Mouse (Mus musculus): ENCODE measurements around the gene Col16a1. TPM values are rescaled to one million over a fixed set of nuclear protein-coding genes. Genes with fewer than 3 reads are reported as not detected.

Gene Col16a1
- polyA plus RNA-seq, 1 experiment from 2014 or later = 4.3 TPM

- WGBS = 3% methylated on average over 8 of the region's 8 CpGs
- H3K9me3 ChIP-seq (ENCODE audit: control insufficient read depth, low read length) = no peaks in the 10 kb centered on the region
- ATAC-seq (ENCODE audit: low FRiP score, low TSS enrichment) (no peak), DNase-seq (peak; percentile 59)
- H3K27me3 ChIP-seq (ENCODE audit: control insufficient read depth, insufficient read depth, low read length) = no peaks in the 10 kb centered on the region
- no peak overlapping the region for H3K4me3 ChIP-seq (replicated peaks; ENCODE audit: low read depth, low read length)
- no peak overlapping the region for H3K4me2 ChIP-seq (ENCODE audit: low read length)
- peaks cover 27% of the 10 kb centered on the region for H3K4me1 ChIP-seq (ENCODE audit: control insufficient read depth, insufficient read depth, low read length)
- H3K36me3 ChIP-seq (ENCODE audit: control insufficient read depth, insufficient read depth, low read length) = no peaks in the 10 kb centered on the region
- no peak overlapping the region for H3K9ac ChIP-seq (replicated peaks; ENCODE audit: low read length)
- H3K27ac ChIP-seq (replicated peaks; ENCODE audit: low read depth, low read length) = no peak overlapping the region; the same call in 1 of the 2 replicates
These were observed 11.5 kb upstream of the Col16a1 start for GRCm38 (mm10) chr4:130036112-130036511.

GRCm38 (mm10) chr4:130036573-130037401 lies 10.9 kb upstream of the Col16a1 start:
- H3K9me3 ChIP-seq (ENCODE audit: control insufficient read depth, low read length) = no peaks in the 10 kb centered on the region
- H3K36me3 ChIP-seq (ENCODE audit: control insufficient read depth, insufficient read depth, low read length) = no peaks in the 10 kb centered on the region
- no peak overlapping the region for H3K4me3 ChIP-seq (replicated peaks; ENCODE audit: low read depth, low read length)
- DNase-seq (no peak), ATAC-seq (ENCODE audit: low FRiP score, low TSS enrichment) (no peak)
- no peaks in the 10 kb centered on the region for H3K27me3 ChIP-seq (ENCODE audit: control insufficient read depth, insufficient read depth, low read length)
- no peak overlapping the region for H3K4me2 ChIP-seq (ENCODE audit: low read length)
- 17% methylated on average over 23 of the region's 23 CpGs for WGBS
- H3K27ac ChIP-seq (replicated peaks; ENCODE audit: low read depth, low read length) = no peak overlapping the region
- peaks cover 27% of the 10 kb centered on the region for H3K4me1 ChIP-seq (ENCODE audit: control insufficient read depth, insufficient read depth, low read length)
- H3K9ac ChIP-seq (replicated peaks; ENCODE audit: low read length) = no peak overlapping the region

- no peak overlapping the region for H3K9ac ChIP-seq (replicated peaks; ENCODE audit: low read length)
- H3K27ac ChIP-seq (replicated peaks; ENCODE audit: low read depth, low read length) = no peak overlapping the region
- H3K27me3 ChIP-seq (ENCODE audit: control insufficient read depth, insufficient read depth, low read length) = no peaks in the 10 kb centered on the region
- 44% methylated on average over 5 of the region's 5 CpGs for whole genome bisulfite sequencing
- no peaks in the 10 kb centered on the region for H3K36me3 ChIP-seq (ENCODE audit: control insufficient read depth, insufficient read depth, low read length)
- no peak overlapping the region for H3K4me3 ChIP-seq (replicated peaks; ENCODE audit: low read depth, low read length)
- DNase-seq (no peak), ATAC-seq (ENCODE audit: low FRiP score, low TSS enrichment) (no peak)
- no peak overlapping the region for H3K4me2 ChIP-seq (ENCODE audit: low read length)
- no peaks in the 10 kb centered on the region for H3K9me3 ChIP-seq (ENCODE audit: control insufficient read depth, low read length)
- peaks cover 20% of the 10 kb centered on the region for H3K4me1 ChIP-seq (ENCODE audit: control insufficient read depth, insufficient read depth, low read length)
These were observed 8.3 kb upstream of the Col16a1 start for GRCm38 (mm10) chr4:130039351-130039750.

- Histone ChIP-seq H3K9me3 (ENCODE audit: control insufficient read depth, low read length) (no peaks in the 10 kb centered on the region), H3K9ac (replicated peaks; ENCODE audit: low read length) (no peak overlapping the region), H3K4me3 (replicated peaks; ENCODE audit: low read depth, low read length) (no peak overlapping the region), H3K27me3 (ENCODE audit: control insufficient read depth, insufficient read depth, low read length) (no peaks in the 10 kb centered on the region), H3K27ac (replicated peaks; ENCODE audit: low read depth, low read length) (no peak overlapping the region), H3K36me3 (ENCODE audit: control insufficient read depth, insufficient read depth, low read length) (no peaks in the 10 kb centered on the region), H3K4me2 (ENCODE audit: low read length) (no peak overlapping the region), H3K4me1 (ENCODE audit: control insufficient read depth, insufficient read depth, low read length) (peaks cover 16% of the 10 kb centered on the region; the same call in 1 of the 2 replicates)
- no peak for ATAC-seq (ENCODE audit: low FRiP score, low TSS enrichment)
- 90% methylated on average over 11 of the region's 11 CpGs for WGBS
- no peak for DNase-seq
These were observed 6.6 kb upstream of the Col16a1 start for GRCm38 (mm10) chr4:130041076-130041475.

- Histone ChIP-seq H3K9me3 (ENCODE audit: control insufficient read depth, low read length) (no peaks in the 10 kb centered on the region), H3K4me1 (ENCODE audit: control insufficient read depth, insufficient read depth, low read length) (peaks cover 15% of the 10 kb centered on the region), H3K36me3 (ENCODE audit: control insufficient read depth, insufficient read depth, low read length) (no peaks in the 10 kb centered on the region), H3K4me2 (ENCODE audit: low read length) (no peak overlapping the region), H3K27me3 (ENCODE audit: control insufficient read depth, insufficient read depth, low read length) (no peaks in the 10 kb centered on the region), H3K9ac (replicated peaks; ENCODE audit: low read length) (no peak overlapping the region), H3K4me3 (replicated peaks; ENCODE audit: low read depth, low read length) (no peak overlapping the region), H3K27ac (replicated peaks; ENCODE audit: low read depth, low read length) (no peak overlapping the region)
- DNase-seq = no peak
- 61% methylated on average over 9 of the region's 9 CpGs for WGBS
- ATAC-seq (ENCODE audit: low FRiP score, low TSS enrichment) = 0 out of 2 replicates have a peak, but pooled peaks have one; percentile 19
These were observed 3.4 kb upstream of the Col16a1 start for GRCm38 (mm10) chr4:130044211-130044610.

GRCm38 (mm10) chr4:130045609-130046008 lies 2.0 kb upstream of the Col16a1 start:
- Histone ChIP-seq H3K27ac (replicated peaks; ENCODE audit: low read depth, low read length) (0 out of 2 replicates have a peak overlapping the region, but pooled peaks have one; percentile 32), H3K9me3 (ENCODE audit: control insufficient read depth, low read length) (no peaks in the 10 kb centered on the region), H3K9ac (replicated peaks; ENCODE audit: low read length) (no peak overlapping the region), H3K4me2 (ENCODE audit: low read length) (no peak overlapping the region), H3K36me3 (ENCODE audit: control insufficient read depth, insufficient read depth, low read length) (no peaks in the 10 kb centered on the region), H3K4me3 (replicated peaks; ENCODE audit: low read depth, low read length) (no peak overlapping the region), H3K27me3 (ENCODE audit: control insufficient read depth, insufficient read depth, low read length) (no peaks in the 10 kb centered on the region), H3K4me1 (ENCODE audit: control insufficient read depth, insufficient read depth, low read length) (peaks cover 15% of the 10 kb centered on the region)
- 25% methylated on average over 14 of the region's 14 CpGs for WGBS
- ATAC-seq (ENCODE audit: low FRiP score, low TSS enrichment) = no peak
- DNase-seq = no peak

- Histone ChIP-seq H3K27me3 (ENCODE audit: control insufficient read depth, insufficient read depth, low read length) (no peaks in the 10 kb centered on the region), H3K9me3 (ENCODE audit: control insufficient read depth, low read length) (no peaks in the 10 kb centered on the region), H3K27ac (replicated peaks; ENCODE audit: low read depth, low read length) (no peak overlapping the region), H3K4me3 (replicated peaks; ENCODE audit: low read depth, low read length) (no peak overlapping the region), H3K4me1 (ENCODE audit: control insufficient read depth, insufficient read depth, low read length) (peaks cover 15% of the 10 kb centered on the region), H3K4me2 (ENCODE audit: low read length) (peak overlapping the region; percentile 66), H3K9ac (replicated peaks; ENCODE audit: low read length) (peak overlapping the region; percentile 46; the same call in 1 of the 2 replicates), H3K36me3 (ENCODE audit: control insufficient read depth, insufficient read depth, low read length) (no peaks in the 10 kb centered on the region)
- DNase-seq = no peak
- no peak for ATAC-seq (ENCODE audit: low FRiP score, low TSS enrichment)
- WGBS = 50% methylated on average over 4 of the region's 4 CpGs
These were observed 501 bp downstream of the Col16a1 start for GRCm38 (mm10) chr4:130048203-130048479.

GRCm38 (mm10) chr4:130050056-130050824 lies 2.6 kb downstream of the Col16a1 start:
- WGBS = 84% methylated on average over 8 of the region's 8 CpGs
- no peak overlapping the region for H3K27ac ChIP-seq (replicated peaks; ENCODE audit: low read depth, low read length)
- DNase-seq = no peak
- no peak overlapping the region for H3K4me3 ChIP-seq (replicated peaks; ENCODE audit: low read depth, low read length)
- H3K9me3 ChIP-seq (ENCODE audit: control insufficient read depth, low read length) = no peaks in the 10 kb centered on the region
- no peaks in the 10 kb centered on the region for H3K36me3 ChIP-seq (ENCODE audit: control insufficient read depth, insufficient read depth, low read length)
- no peaks in the 10 kb centered on the region for H3K27me3 ChIP-seq (ENCODE audit: control insufficient read depth, insufficient read depth, low read length)
- H3K4me2 ChIP-seq (ENCODE audit: low read length) = no peak overlapping the region
- no peak for ATAC-seq (ENCODE audit: low FRiP score, low TSS enrichment)
- no peak overlapping the region for H3K9ac ChIP-seq (replicated peaks; ENCODE audit: low read length)
- H3K4me1 ChIP-seq (ENCODE audit: control insufficient read depth, insufficient read depth, low read length) = peaks cover 15% of the 10 kb centered on the region
